Mouse (Mus musculus): ENCODE data around the gene Rgs13. TPM values are rescaled to one million over a fixed set of nuclear protein-coding genes. Genes with fewer than 3 reads are reported as not detected.

Gene Rgs13
- total RNA-seq (2021) = not detected in 2 replicates
- long read RNA-seq = 0 reads

DNA sequence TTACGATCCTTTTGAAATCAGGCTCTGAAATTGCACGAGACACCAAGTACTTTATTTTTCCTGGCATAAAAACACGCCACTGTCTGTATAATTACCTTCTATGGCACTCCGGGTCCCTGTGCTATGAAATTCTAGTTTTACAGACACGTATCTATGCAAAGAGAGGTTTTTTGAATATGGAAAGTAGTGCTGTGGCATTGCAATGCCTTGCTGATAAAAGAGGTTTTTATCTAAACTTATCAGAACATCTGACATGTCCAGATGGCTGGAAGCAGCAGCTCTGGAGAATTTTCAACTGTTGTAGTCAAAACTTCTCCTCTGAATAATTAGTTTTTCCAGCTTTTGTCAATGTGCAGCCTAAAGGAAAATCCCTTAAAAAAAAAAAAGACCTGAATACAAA is at the start of gene Rgs13:
Gene Rgs13, minus strand, starts transcription at position 207 of the 400 bp plus-strand sequence.
- no peak for DNase-seq

DNA sequence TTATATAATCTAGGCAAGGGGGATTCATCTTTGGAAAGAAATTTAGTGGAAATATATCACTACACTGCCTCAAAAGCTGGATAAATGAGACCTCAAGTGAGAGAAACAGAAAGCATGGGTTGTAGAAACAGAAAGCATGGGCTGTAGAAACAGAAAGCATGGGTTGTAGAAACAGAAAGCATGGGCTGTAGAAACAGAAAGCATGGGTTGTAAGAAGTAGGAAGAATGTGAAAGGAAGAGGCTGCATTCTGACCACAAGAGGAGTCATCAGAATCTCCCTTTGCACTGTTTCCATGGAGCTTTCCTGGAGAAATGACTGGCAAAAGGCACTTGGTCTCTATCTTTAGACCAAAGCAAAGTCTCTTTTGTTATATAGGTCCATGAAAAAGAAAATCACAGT is 38.1 kb upstream of the Rgs13 start:
- DNase-seq = no peak

DNA sequence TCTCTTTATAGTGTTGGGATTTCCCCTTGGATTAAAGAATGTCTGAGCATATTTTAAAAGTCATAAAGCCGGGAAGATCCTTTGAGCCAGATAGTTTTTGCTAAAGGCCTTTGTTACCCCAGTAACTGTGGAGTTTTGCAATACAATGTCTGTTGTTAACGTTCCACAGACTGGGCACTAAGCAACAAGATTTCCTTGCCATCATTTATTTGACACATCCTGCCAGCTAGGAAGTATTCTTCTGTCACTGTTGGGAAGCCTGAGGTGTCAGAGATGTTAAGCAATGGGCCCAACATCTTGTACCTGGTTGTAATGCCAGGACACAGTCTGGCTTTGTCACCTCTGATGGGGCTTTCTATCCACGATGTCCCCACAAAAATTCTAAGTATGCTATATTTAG is 33.7 kb upstream of the Rgs13 start:
- no peak for DNase-seq

DNA sequence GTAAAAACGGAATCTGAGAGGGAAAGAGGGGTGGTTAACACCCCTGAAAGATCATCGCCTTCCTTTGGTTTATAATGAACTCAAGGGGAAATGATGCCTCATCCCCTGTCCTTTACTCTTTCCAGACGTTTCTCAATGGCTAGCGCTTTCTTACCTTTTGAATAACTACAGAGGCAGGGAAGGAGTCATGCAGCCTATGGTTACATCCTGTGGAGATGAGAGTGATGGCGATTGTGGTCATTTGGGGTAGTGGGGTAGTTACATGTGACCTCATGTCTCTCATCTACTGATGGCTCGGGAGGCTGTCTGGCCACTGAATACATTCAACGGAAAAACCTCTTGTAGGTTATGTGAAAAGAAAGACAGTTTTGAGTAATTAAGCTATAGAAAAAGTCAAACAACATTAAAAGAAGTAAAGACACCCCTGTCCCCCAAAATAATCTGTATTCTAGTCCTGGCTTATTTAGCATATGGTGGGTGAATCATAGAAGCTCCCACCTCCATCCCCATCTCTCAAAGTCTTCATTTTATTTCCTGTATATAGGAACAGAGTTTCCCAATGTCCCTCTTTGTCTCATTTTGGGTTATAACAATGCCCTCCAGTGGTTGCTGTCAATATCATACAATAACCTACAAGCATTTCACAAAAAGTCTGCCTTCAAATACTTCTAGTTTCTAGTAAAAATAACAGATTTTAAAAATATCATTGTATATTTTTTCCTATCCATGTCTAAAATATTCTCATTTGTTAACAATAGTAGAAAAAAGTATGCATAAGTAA is 29.3 kb upstream of the Rgs13 start:
- no peak for DNase-seq

DNA sequence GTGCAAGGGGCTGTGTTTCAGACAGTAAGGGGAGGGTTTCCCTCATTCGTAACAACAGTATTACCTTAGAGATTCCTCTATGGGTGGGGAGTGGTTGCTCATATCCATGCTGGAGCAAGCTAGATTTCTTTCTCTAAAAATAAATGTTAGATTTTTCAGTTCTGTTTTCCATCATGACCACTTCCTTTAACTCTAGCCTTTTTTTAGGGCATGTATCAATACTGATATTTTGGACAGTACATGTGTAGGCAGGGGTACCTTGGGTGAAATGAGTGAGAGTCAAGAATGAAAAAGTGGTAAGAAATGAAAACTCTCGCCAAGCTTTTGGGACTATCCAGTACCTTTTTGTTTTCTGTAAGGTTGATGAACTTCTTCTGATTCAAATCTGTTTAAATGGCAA is 27.6 kb upstream of the Rgs13 start:
- DNase-seq = no peak

DNA sequence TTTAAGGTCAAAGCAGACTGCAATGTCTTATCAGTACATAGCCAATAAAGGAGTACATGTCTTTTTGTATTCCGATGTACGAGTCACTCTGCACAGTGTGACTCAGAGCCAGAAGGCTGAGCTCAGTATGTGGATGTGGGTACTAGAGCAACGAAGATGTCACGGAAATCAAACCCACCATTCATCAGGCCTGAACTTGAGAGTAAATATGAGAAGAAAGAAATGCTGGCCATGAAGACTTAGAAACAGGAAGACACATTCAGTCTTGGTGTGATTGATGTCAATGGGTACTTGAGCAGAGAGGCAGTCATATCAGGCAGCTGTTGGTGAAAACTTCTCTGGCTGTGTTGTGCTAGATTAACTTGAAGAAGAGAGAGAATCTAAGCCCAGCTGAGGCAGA is 25.8 kb upstream of the Rgs13 start:
- no peak for DNase-seq

DNA sequence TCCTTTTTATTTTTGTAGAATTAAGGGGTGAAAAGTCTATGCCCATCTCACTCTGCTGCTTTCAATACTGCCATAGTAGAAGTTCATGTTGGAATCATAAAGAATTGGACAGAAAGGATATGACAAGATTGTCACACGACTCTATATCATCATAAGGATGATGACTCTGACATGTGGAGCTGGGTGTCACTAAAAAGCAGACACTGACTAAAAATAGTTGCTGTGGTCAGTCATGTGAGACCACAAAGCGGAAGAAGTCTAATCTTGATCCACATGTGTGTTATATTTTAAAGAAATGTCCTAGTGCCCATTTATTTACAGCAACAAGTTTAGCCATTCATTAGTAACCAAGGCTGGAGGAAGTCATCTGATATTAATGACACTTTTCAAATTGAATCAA is 23.3 kb upstream of the Rgs13 start:
- DNase-seq = no peak

DNA sequence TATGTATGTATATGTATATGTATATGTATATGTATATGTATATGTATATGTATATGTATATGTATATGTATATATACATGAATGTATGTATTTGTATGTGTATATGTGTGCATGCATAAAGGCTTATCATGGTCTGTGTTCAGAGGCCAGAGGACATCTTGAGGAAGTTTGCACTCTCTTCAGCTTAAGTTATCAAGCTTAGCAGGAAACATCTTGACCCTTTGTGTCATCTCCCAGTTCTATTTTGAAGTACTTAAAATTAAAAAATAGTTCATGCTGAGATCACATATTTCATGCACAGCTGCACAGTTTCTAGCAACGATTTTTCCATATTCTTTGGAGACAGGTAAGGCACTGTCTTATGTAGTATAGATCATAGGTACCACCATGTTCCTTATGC is 22.4 kb upstream of the Rgs13 start:
- no peak for DNase-seq

DNA sequence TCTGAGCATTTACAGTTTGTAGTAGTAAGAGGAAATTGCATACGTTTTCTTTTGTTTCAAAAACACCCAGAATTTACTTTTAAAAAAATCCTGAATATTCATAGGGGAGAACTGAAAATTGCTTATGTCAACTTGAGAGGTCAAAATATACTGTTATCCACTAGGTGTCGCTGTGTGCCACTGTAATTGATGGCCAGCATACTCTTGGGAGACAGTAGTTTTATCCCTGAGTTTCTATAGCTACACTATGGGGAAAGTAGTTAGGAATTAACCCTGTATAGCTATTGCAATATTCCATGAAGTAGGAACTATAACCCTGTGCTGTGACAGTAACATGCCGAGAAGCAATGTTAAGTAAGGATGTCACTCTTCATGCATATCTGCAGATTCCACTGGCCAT is 20.5 kb upstream of the Rgs13 start:
- peak; percentile 9 for DNase-seq

DNA sequence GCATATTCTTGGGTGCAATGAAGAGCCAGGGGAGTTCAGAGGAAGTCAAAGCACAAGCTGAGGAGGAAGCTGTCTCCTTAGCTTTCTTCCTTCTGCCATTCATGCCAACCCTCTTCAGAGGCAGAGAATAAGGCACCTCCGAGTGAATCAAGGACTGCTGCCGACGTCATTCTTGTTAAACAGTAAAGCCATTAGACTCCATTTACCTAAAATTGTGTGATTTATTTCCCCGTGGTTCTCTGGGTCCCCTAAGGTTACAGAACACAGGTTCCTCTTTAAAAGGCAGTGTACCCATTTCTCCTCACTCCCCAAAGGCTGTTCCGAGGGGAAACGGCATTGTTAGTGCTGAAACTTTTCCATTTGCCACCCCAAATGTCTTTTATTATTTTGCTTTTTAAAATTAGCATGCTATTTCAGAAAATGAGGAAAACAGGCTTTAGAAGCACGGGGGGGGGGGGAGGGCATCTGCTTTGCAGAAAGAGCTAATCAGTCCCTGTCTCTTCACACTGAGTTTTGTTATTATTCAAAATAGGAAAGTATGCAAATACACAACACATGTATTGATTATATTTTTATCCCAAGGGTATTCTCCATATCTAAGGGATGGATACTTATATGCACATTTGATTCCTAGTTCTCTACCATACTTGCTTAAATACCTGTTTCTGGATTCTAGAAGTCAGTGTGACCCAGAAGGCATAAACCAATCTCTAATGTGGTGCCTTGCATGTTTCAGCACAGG is 9.7 kb upstream of the Rgs13 start:
- no peak for DNase-seq

DNA sequence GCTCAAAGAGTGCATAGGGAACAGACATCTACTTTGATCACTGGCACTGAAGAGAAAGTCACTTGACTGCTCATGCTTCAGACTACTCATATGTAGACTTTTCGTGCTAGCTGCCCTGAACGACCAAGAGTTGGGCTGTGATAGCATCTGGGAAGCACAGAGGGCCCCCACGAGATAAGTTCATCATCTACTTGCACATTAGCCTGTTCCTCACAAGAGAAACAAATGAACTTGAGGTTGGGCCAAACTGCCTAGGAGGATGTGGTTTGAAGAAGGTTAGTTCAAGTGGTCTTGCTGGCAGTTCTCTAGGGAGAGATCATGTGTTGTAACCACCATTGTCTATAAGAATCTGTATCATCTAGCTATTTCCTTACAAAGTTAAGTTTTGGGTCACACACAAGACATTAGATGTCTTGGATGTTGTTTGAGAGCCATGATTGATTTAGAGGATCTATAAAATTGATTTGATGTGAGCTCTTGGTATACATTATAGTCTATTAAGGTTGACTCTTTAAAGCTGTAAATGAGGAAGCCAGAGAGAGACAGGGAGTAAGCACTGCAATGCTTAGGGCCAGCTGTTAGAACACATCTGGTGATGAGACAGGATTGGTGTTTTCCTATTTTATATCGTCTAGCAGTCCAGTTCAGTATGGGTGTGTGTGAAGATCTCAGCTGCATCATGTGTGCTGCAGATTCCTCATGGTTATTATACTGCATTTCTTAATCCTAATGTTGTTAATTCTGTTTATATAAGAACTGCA is 8.0 kb upstream of the Rgs13 start:
- no peak for DNase-seq

DNA sequence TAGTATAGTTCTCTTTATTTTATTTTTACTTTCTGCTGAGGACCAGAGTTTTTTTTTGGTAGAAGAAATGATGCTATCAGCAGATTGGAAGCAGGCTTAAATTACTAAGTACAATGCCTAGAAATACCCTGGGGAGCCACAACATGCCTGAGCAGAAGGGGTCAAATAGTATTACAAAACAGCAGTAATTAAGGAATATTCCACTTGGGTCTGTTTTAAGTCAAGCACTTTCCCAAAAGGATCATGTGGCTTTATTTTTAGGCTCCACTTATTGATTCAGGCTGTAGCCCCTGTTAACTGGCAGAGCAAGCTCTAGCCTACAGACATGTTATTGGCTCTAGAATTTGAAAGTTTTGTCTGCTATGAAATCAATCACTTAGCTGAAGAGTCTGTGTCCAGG is 6.5 kb upstream of the Rgs13 start:
- DNase-seq = no peak

DNA sequence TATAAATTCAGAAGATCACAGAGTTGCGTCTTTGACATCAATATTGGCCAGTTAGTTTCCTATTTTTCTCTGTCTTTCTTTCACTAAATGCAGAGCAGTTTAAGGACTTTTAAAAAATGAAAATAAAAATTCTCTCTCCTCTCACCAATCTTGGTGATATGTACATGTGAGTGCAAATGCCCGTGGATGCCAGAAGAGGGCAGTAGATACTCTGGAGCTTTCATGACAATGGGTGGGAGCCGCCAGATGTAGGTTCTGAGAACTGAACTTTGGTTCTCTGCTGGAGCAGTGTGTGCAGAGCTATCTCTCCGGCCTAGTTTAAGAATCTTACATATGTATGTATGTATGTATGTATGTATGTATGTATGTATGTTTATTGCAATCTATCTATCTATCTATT is 2.4 kb upstream of the Rgs13 start:
- no peak for DNase-seq

DNA sequence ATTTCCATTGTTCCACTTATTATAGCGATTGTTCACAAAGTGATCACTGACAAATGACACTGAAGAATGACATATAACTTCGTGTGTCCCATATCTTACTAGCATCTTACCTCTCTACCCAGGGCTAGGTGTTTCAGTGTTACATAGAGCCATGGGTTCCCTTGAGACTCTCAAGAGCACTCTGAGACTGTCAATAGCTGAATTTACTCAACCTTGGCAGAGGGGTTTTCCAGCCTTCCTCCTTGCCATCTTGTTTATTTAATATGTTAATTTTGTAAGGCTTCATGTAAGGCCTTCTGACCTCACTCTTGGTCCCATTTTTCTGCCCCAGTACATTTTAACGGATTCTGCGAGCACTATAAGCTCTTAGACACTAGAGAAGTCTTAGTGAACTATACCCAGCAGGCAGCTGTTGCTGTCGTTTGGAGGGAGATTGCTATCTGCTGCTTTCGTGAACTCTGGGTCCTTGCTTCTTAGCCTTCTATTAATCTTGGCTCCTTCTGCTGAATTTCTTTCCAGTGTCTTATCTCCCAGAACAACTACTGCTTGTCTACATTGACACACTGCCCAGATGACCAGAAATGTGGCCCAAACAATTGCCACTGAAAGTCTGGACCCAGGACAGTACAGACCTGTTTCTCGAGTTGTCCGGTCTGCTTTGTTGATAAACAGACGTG is 1.2 kb upstream of the Rgs13 start:
- no peak for DNase-seq

DNA sequence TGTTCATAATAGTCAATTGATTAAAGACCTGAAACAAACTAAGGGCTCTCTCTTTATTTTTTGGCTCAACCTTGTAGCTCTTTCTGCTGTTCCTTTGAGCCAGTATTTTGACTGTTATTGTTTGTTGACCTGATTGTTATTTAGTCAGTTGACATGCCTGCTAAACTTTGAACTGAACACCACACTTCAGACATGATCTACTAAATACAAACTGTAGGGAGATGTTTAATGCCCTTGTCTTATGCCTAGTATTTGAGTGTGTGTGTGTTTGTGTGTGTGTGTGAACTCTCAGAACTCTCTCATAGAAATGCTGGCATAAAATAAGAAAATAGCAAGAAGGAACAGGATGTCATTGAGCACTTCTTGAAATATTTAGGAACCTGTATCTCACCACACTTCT is 448 bp upstream of the Rgs13 start:
- no peak for DNase-seq

DNA sequence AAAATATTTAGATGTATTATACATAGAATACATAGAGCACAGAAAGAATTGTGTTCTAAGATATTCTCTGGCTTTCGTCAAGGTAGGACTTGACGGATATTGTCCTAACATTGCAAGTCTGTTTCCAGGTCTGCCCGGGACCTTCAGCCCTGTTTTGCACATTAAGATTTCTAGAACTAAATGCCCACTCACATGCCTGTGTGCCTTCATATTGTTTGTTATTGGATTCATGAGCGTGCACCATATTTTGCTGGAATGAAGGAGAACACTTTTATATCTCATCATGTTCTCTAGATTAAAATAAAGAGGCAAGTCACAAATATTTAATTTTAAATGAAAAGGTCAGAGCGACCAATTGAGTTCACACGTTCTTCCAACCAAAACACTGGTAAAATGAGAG is 2.4 kb downstream of the Rgs13 start:
- no peak for DNase-seq

DNA sequence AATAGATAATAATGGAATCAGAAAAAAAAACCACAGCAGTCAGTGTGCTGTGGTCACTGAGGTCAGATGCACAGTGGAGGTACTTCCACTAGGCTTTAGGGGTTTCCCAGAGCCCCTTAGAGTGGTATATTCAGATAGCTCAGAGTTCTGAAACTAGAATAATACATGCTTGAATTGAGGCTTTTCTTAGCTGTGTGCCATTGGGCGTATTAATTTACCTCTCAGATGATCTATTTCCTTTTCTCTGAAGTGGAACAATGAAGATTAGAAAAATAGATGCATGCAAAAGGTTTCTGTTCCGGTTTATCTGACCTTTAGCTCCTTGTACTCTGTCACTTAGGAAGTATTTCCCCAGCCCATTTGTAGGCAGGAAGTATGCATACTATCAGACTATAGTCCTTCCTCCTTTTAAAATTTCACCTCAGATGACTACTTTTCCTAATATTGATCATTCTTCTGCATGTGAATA is 3.6 kb downstream of the Rgs13 start:
- no peak for DNase-seq

DNA sequence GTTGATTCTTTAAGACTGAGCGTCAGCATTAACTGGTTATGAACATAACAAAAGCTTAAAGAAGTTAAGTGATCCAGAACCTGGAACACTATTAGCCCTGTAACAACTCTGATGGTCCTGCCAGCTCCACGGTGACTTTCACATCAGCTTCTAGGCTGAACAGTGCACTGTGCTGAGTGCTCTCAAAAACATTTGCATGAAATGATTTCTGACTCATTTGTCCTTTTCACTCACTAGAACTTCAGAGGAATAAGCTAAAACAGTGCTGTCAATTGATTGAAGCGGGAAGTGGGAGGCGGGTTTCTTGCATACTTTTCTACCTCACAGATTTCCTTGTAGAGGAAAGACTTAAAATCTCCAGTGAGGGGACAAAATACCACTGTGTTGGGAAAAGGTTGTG is 8.3 kb downstream of the Rgs13 start:
- DNase-seq = peak; percentile 2

DNA sequence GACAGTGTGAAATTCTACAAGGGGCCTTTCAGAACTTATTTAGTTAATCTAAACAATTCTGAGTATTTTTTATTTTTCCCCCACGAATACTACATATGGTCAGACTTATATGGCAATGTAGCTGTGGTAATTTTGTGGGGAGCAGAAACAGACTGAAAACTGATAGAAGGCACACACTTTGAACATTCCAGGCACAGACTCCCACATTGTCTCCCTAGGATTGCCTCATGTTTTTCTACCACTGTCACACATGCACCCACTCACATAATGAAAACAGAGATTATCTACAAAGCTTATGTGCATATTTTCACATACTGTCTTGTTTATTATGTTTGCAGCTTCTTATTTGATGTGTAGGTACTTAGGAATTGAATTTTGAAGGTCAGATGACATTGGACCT is 9.4 kb downstream of the Rgs13 start:
- DNase-seq = no peak

DNA sequence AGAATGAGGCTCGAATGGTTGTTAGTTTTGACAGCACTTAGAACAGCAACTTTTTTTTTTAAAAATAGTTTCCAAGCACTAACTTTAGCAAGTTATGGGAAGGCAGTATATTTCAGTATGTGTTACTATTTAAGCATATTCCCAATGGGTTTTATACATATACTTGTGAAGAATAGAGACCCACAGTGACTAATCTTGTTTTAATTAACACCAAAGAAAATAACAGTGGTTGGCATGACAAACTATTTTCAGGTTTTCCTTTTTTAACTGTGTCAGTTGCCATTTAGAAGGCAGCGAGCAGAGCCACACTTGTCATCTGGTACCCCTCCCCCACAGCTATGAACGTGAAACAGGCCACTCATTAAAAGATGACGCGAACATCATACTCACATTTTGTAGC is 10.3 kb downstream of the Rgs13 start:
- no peak for DNase-seq

DNA sequence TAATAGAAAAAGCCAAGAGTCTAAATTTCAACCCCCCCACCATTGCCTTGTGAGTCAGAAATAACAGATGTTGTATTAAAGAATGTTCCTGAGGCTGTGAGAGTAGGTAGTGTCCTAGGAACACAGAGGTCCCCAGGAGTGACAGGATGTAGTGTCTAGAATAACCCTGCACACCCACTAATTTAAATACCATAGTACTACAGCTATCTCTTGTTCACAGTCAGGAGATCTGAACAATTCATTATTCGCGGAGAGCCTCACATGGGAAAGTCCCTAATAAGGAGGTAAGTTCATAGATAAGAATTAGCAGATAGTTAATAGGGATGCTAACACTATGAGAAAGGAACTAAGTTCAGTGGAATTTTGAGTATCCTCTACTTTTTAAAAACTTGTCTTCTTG is 10.9 kb downstream of the Rgs13 start:
- DNase-seq = no peak

DNA sequence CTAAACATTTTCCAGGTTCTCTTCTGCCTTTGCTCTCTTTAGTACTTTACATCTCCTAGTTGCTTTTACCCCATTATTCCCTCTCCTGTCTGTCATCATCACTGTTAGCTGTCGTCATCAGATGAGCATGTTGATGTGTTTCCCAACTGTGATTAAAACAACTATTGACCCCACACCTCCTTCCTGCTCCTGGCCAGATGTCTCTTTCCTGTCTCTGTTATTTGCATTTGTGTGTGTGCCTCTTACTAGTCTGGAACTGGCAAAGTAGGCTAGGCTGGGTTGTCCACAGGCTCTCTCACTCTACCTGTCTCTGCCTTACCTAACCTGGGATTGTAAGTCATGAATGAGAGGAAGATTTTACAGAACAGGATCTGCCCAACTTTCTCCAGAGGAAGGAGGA is 24.6 kb downstream of the Rgs13 start:
- no peak for DNase-seq

DNA sequence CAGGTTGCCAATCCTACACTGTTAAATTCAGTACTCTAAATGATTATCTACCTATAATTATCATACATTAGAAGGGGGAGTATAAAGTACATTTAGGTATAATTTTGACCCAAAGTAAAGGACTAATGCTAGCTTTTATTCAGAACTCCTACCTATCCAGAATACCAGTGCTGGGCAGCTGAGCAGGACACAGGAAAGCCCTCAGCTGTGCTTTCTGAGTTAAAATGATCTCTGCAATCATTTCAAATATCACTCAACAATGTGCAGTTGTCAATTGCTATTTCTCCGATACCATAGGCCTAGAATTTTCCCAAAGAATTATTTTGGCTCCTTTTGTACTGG is 25.0 kb downstream of the Rgs13 start:
- no peak for DNase-seq
